Mouse (Mus musculus): ENCODE measurements around the gene Bcl11a. TPM values are rescaled to one million over a fixed set of nuclear protein-coding genes. Genes with fewer than 3 reads are reported as not detected.
A peak's percentile ranks its signal among the peaks of the same experiment; 100 is the strongest.

The Bcl11a gene
- total RNA-seq, 1 experiment from 2014 or later = 92.3 TPM

GRCm38 (mm10) chr11:24098069-24098468, 20.2 kb downstream of the Bcl11a start:
- ATAC-seq (replicated peaks; ENCODE audit: low read depth, poor library complexity, severe bottlenecking) = no peak

DNA sequence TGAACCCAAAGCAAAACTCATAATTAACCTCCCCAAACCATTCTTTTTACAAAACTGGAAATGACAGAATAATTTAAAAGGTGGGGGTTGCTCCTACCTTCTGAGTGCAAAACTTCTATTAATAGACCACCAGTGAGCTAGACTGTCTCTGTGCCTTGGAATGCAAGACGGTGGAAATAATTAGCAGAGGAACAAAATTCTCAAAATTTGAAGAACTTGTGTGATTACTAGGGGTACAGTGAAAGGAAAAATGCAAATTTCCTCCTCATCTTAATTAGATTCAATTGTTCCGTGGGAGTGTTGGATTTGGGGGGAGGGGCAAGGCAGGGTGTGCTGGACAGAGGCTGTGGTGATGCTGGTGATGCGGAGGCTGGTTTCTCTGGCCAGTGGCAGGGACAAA, 20.8 kb downstream of the Bcl11a start:
- no peak for ATAC-seq (replicated peaks; ENCODE audit: low read depth, poor library complexity, severe bottlenecking)

DNA sequence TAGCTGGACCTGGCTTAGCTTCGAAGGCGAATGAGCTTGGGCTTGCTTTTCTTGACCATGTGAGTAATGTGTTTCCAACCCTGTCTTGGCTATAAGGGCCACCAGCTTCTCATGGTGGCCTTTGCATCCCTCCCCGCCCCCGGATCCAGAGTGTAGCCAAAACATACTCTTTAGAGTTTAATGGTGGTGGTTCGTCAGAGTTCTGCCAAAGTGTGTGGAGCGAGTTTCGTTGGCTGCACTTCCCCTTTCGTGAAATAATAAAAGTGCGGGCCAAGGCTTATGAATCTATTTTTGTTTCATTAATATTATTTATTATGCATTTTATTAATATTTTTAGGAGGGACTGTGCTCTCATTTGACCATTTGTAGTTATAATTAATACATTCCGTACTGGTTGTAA, 21.4 kb downstream of the Bcl11a start:
- 0 out of 2 replicates have a peak, but pooled peaks have one; percentile 21 for ATAC-seq (replicated peaks; ENCODE audit: low read depth, poor library complexity, severe bottlenecking)

DNA sequence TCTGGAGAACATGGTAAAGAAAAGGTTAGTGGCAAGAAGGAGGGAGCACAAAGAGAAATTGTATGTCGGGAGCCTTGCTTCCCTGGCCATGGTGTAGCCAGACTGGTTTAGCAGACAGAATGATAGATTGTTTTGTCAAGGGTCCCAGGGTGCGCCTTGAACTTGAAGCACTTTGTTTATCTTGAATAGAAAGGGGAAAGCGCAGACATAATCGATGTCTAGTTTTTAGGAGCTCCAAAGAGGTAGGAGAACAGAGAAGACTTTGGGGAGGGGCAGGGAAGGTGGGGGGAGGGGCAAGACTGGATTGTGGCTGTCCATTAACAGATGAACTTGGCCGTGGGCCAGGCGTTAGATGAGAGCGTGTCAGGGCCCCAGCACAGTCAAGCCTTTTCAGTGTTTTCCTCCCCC, 22.0 kb downstream of the Bcl11a start:
- no peak for ATAC-seq (replicated peaks; ENCODE audit: low read depth, poor library complexity, severe bottlenecking)

DNA sequence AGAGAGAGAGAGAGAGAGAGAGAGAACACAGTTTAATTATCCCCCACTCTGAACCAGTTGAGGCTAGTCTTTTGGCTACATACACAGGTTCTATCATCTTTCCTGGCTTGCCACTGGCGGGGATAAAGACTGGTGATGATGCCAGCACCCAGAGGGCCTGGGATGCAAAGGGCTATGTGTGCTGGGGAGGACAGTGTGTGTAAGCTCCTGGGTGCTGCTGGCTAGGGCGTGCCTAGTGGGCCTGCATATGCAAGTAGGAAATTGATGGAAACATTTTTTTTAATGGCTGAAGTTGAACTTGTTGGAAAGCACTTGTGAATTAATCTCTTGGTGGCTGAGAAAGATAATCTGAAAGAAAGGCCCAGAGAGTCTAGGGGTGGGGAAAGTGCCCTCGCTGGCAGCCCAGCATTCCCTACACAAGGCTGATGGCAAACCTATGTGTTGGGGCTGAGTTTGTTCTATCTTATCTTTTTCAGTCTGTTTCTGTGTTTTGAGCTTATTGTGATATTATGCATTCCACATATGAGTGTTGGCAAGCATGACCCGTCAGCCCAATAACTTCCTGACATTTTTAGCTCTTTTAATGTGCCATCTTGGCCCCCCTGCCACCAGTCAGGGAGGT, 22.7 kb downstream of the Bcl11a start:
- ATAC-seq (replicated peaks; ENCODE audit: low read depth, poor library complexity, severe bottlenecking) = peak; percentile 31; the same call in 1 of the 2 replicates

GRCm38 (mm10) chr11:24101625-24102024, 23.8 kb downstream of the Bcl11a start:
- no peak for ATAC-seq (replicated peaks; ENCODE audit: low read depth, poor library complexity, severe bottlenecking)

GRCm38 (mm10) chr11:24102372-24102771, 24.5 kb downstream of the Bcl11a start:
- ATAC-seq (replicated peaks; ENCODE audit: low read depth, poor library complexity, severe bottlenecking) = peak; percentile 51

- 0 out of 2 replicates have a peak, but pooled peaks have one; percentile 7 for ATAC-seq (replicated peaks; ENCODE audit: low read depth, poor library complexity, severe bottlenecking)
These were observed 25.4 kb downstream of the Bcl11a start for GRCm38 (mm10) chr11:24103128-24103742.

GRCm38 (mm10) chr11:24107414-24107813, 29.6 kb downstream of the Bcl11a start:
- no peak for ATAC-seq (replicated peaks; ENCODE audit: low read depth, poor library complexity, severe bottlenecking)

DNA sequence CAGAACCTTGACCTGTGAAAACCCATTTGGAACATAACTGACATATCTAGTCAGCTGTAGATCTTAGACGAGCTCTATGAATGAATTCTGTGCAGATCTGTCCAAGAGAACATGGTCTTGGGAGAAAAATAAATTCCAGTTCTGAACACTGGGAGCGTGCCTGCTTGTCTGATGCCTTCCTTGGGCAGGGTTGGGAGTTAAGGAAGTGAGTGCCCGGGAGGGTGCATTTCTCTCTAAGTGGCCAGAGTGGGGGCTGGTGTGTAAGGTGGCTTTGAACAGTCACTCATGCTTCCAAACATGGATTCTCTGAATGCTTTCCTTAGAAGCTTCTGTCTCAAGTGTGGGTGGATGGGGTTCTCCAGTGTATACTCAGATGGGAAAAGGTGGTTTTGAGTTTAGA, 31.1 kb downstream of the Bcl11a start:
- ATAC-seq (replicated peaks; ENCODE audit: low read depth, poor library complexity, severe bottlenecking) = no peak

- ATAC-seq (replicated peaks; ENCODE audit: low read depth, poor library complexity, severe bottlenecking) = no peak
These were observed 31.5 kb downstream of the Bcl11a start for GRCm38 (mm10) chr11:24109388-24109787.

DNA sequence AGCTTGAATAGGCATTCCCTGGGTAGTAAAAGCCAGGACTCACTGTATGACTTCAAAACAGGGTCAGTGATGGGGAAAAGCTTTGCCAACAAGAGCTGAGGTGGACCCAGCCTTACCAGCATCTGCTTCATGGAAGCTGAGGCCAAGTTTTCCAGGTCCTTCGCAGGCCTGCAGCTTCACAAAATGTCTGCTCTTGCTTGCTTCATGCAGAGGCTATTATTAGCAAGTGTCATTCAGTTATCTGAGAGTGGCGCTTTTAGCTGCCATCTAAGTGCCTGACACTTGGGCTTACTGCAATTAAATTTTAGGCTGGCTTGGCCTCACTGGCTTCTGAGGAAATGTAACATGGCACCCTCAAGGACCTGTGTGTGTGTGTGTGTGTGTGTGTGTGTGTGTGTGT, 32.3 kb downstream of the Bcl11a start:
- no peak for ATAC-seq (replicated peaks; ENCODE audit: low read depth, poor library complexity, severe bottlenecking)

DNA sequence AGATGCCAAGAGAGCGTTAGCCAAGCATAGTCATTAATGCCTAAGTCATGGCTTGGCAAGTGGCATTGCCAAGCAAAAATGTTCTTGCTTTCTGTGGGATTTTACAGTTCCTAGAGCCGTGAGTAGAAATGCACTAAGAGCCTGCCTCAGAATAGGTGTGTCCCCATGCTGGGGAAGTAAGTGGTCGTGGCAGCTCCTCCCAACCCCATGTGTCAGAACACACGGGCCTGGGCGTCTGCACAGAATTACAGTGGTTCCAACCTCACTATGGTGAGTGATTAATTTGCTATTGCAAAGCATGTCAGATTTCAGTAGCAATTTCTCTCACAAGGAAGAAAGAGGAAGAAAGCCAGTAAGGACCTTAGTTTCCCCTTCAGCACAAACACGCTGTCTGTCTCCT, 33.9 kb downstream of the Bcl11a start:
- peak; percentile 59 for ATAC-seq (replicated peaks; ENCODE audit: low read depth, poor library complexity, severe bottlenecking)

GRCm38 (mm10) chr11:24115017-24115752, 37.3 kb downstream of the Bcl11a start:
- ATAC-seq (replicated peaks; ENCODE audit: low read depth, poor library complexity, severe bottlenecking) = no peak

DNA sequence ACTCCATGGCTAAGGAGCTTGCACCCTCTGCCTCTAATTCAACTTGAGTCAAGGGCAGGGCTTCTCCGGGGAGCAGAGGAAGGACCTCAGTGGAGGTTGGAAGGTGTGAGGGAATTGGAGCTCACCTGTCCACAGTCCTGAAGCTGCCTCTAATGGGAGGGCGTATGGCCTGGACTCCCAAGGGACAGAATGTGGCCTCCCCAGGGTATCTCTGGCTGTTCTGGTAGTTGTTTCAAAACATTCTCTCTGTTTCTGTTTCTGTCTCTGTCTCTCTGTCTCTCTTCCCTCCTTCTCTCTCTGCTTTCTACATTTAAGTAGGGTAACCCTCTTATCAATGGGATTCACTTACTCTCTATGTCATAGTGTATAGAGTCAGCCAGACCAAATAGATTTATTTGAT, 38.2 kb downstream of the Bcl11a start:
- no peak for ATAC-seq (replicated peaks; ENCODE audit: low read depth, poor library complexity, severe bottlenecking)

GRCm38 (mm10) chr11:24116582-24117318, 38.9 kb downstream of the Bcl11a start:
- no peak for ATAC-seq (replicated peaks; ENCODE audit: low read depth, poor library complexity, severe bottlenecking)

GRCm38 (mm10) chr11:24121136-24121535, 43.3 kb downstream of the Bcl11a start:
- ATAC-seq (replicated peaks; ENCODE audit: low read depth, poor library complexity, severe bottlenecking) = no peak

- no peak for ATAC-seq (replicated peaks; ENCODE audit: low read depth, poor library complexity, severe bottlenecking)
These were observed 45.0 kb downstream of the Bcl11a start for GRCm38 (mm10) chr11:24122899-24123298.

DNA sequence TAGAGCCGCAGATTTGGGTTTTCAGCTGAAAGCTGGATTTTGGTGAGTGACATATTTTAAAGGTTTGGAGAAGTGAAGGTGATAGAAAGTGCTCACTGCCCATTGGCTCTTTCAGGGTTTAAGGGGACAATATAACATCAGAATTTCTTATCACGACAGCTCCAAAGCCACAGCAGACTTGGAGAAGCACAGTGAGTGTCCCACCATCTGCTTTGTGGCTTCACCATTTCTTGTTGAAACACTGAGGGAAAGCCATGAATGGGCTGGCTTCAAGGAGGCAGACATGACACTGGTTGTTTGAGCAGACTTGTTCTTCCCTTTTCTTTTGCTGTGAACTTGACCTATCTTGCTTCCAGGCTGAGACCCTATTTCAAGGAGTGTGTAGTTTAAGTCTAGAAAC, 46.1 kb downstream of the Bcl11a start:
- peak; percentile 51 for ATAC-seq (replicated peaks; ENCODE audit: low read depth, poor library complexity, severe bottlenecking)

- ATAC-seq (replicated peaks; ENCODE audit: low read depth, poor library complexity, severe bottlenecking) = no peak
These were observed 47.2 kb downstream of the Bcl11a start for GRCm38 (mm10) chr11:24125098-24125497.

GRCm38 (mm10) chr11:24128001-24128400, 50.1 kb downstream of the Bcl11a start:
- no peak for ATAC-seq (replicated peaks; ENCODE audit: low read depth, poor library complexity, severe bottlenecking)

All from common myeloid progenitor, adult 5-6 weeks (primary cell).